Mouse (Mus musculus) gastrocnemius, adult 2 months (tissue): ENCODE data around the gene Gys1. TPM values are rescaled to one million over a fixed set of nuclear protein-coding genes. Genes with fewer than 3 reads are reported as not detected.
"Not testable (repeated sequence)": the region's sequence is repeated elsewhere in the genome, so short reads cannot be mapped to it uniquely, and the experiment has no call there.

Source experiments
- DNase-seq: peaks from one replicate; pipeline ENCODE4 v3.0.0; 2022
- H3K27ac ChIP-seq: fragments of 200-600 bp; 2 replicates; pipeline ENCODE4 v1.8.1; 2022; ENCODE audit warnings: mild to moderate bottlenecking
- H3K4me3 ChIP-seq: fragments of 200-600 bp; 2 replicates; pipeline ENCODE4 v1.8.1; 2022; ENCODE audit warnings: mild to moderate bottlenecking, moderate library complexity
- CTCF ChIP-seq: fragments of 200-600 bp; IDR thresholded peaks from 2 replicates; pipeline ENCODE4 v1.8.1; 2022; ENCODE audit warnings: antibody characterized with exemption, mild to moderate bottlenecking, moderate library complexity
- intact Hi-C: fragments of 180-260 bp; cut with DNase I; formaldehyde crosslinking; loops from one replicate; pipeline ENCODE4 v1.15.1; 2025
- total RNA-seq, 2 experiments: library from RNA; stranded (reverse); gene quantifications; 2 replicates each; pipeline ENCODE4 v1.2.3; 2021

The Gys1 gene
- total RNA-seq, 2 experiments from 2014 or later = 279 to 365 TPM

DNA sequence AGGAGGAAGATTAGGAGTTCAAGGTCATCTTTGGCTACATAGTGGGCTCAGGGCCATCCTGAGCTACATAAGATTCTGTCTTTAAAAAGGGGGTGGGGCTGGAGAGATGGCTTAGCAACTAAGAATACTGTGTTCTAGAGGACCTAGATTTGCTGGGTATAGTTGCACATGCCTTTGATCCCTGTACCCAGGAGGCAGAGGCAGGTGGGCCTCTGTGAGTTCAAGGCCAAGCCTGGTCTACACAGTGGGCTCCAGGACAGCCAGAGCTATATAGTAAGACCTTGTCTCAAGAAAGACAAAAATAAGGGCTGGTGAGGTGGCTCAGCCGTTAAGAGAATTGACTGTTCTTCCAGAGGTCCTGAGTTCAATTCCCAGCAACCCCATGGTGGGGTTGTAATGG lies 15.3 kb downstream of the Gys1 start:
- TF ChIP-seq CTCF = no peak
- H3K4me3 ChIP-seq = no peak overlapping the region
- no peak overlapping the region for H3K27ac ChIP-seq
- no peak for DNase-seq
- intact Hi-C loops = no loop called here

DNA sequence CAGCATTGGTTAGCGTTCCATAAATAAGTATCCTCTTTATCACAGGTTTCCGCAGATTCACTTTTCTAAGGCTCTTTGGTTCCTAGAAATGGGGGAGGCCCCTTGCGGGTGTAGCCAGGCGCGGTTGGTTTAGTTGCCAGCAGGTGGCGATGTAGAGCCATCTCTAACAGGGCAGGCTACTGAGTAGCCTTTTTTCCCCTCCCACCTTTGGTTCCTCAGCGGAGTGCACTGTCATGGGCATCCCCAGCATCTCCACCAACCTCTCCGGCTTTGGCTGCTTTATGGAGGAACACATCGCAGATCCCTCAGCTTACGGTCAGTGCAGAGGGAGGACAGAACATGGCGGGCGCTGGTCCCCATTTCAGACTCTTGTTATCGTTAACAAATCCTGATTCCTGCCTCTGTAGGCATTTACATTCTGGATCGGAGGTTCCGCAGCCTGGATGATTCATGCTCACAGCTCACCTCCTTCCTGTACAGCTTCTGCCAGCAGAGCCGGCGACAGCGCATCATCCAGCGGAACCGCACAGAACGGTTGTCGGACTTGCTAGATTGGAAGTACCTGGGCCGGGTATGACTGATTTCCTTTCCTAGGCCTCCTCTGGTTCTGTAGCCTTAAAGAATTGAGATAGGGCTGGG lies 16.8 kb downstream of the Gys1 start:
- intact Hi-C loops = no loop called here
- TF ChIP-seq CTCF = peak; percentile 96; the same call in 1 of the 2 replicates
- Histone ChIP-seq H3K27ac (peak overlapping the region; percentile 32), H3K4me3 (no peak overlapping the region)
- DNase-seq = peak; percentile 88

- TF ChIP-seq CTCF = no peak
- H3K4me3 ChIP-seq = no peak overlapping the region
- intact Hi-C loops = no loop called here
- DNase-seq = no peak
- H3K27ac ChIP-seq = no peak overlapping the region
Observed at GRCm38 (mm10) chr7:45454971-45455370, 20.3 kb downstream of the Gys1 start.

DNA sequence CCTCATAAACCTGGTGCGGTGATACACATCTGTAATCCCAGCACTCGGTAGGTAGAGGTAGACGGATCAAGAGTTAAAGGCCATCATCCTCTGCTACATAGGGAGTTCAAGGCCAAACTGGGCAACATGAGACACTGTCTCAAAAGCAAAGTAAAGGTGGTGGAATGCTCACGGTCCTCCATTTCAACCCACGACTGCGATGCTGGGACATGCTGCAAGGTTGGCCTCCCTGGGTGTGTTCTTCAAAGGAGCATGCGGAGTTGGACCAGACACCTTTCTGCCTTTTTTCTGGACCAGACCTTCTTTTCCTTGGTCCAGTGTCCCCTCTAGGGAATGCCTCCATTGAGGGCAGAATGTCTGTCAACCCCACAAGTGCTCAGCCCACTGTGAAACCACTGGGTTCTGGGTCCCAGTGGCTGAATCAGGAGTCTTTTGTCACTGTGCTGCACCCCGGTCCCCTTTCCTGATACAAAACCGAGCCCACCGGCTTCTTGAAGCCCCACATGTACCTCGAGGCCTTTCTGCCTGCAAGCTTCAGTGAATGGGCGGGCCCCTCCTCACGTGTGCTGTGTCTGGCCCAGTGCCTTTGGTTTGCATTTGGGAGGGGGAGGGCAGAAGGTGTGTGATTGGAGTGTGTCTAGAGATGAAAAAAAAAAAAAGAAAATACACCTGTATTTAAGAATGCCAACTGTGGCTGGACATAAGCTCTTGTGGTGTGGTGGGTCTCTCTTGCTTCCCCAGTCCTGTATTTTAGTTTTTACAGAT lies 21.5 kb downstream of the Gys1 start:
- Histone ChIP-seq H3K27ac (peak overlapping the region; percentile 97), H3K4me3 (no peak overlapping the region)
- intact Hi-C loops = no loop called here
- peak; percentile 38 for DNase-seq
- no peak for TF ChIP-seq CTCF

GRCm38 (mm10) chr7:45456721-45457203 lies 22.1 kb downstream of the Gys1 start:
- Histone ChIP-seq H3K27ac (peak overlapping the region; percentile 97), H3K4me3 (peak overlapping the region; percentile 97)
- DNase-seq = no peak
- TF ChIP-seq CTCF = no peak
- intact Hi-C loops = no loop called here

GRCm38 (mm10) chr7:45457204-45458060 lies 22.8 kb downstream of the Gys1 start:
- Histone ChIP-seq H3K27ac (peak overlapping the region; percentile 97), H3K4me3 (peak overlapping the region; percentile 97)
- peak; percentile 61 for DNase-seq
- intact Hi-C loops = no loop called here
- no peak for TF ChIP-seq CTCF

GRCm38 (mm10) chr7:45458748-45459563 lies 24.3 kb downstream of the Gys1 start:
- intact Hi-C loops = no loop called here
- TF ChIP-seq CTCF = no peak
- DNase-seq = peak; percentile 90
- H3K27ac ChIP-seq = peak overlapping the region; percentile 97
- peak overlapping the region; percentile 97 for H3K4me3 ChIP-seq

DNA sequence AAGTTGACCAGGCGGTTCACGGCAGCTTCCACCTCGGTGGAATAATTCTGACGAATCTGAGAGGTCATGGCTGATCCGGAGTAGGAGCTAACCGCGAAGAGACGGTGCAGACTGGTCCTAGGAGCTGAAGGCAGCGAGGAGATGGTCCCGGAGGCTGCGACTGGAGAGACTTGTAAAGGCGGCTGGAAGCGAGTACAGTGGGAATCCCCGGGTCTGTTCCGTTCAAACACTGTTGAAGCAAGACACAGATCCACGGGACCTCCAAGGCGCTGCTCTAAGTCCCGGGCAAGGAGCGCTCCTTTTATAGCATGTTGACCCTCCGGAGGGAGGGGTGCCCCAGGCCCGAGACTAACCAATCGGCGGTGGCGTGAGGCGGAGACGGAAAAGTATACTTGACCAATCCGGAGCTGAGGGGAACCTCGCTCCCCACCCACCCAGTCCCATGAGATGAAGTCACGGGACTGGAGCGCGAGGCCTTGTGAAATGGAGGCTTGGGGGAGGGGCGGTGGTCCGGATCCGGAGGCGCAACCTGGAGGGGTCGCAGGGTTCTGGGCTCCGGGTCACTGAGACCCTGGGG lies 25.0 kb downstream of the Gys1 start, which contains the start of gene Ftl1:
Ftl1 (minus strand) TSS at position 321 of the 577 bp plus-strand sequence.
- peak; percentile 98 for DNase-seq
- H3K27ac ChIP-seq = peak within 1 kb of the TSS; percentile 97
- intact Hi-C loops = not testable (repeated sequence)
- H3K4me3 ChIP-seq = peak within 1 kb of the TSS; percentile 97

GRCm38 (mm10) chr7:45460377-45460776 lies 25.7 kb downstream of the Gys1 start:
- no peak for DNase-seq
- intact Hi-C loops = no loop called here
- TF ChIP-seq CTCF = no peak
- peak overlapping the region; percentile 97 for H3K4me3 ChIP-seq
- peak overlapping the region; percentile 97 for H3K27ac ChIP-seq

- H3K27ac ChIP-seq = peak overlapping the region; percentile 97
- peak; percentile 86 for DNase-seq
- intact Hi-C loops = no loop called here
- H3K4me3 ChIP-seq = peak overlapping the region; percentile 97
- no peak for TF ChIP-seq CTCF
Observed at GRCm38 (mm10) chr7:45460860-45461314, 26.2 kb downstream of the Gys1 start.

GRCm38 (mm10) chr7:45461326-45461725 lies 26.7 kb downstream of the Gys1 start:
- DNase-seq = peak; percentile 46
- Histone ChIP-seq H3K4me3 (peak overlapping the region; percentile 97), H3K27ac (peak overlapping the region; percentile 97)
- intact Hi-C loops = no loop called here
- TF ChIP-seq CTCF = no peak

GRCm38 (mm10) chr7:45461781-45462180 lies 27.1 kb downstream of the Gys1 start:
- intact Hi-C loops = no loop called here
- no peak for TF ChIP-seq CTCF

More at GRCm38 (mm10) chr7:45461781-45462180, 27.1 kb downstream of the Gys1 start:
- peak overlapping the region; percentile 39 for H3K4me3 ChIP-seq
- H3K27ac ChIP-seq = peak overlapping the region; percentile 97
- no peak for DNase-seq
